Mouse (Mus musculus): Measurements from ENCODE around the gene Cd83. TPM values are rescaled to one million over a fixed set of nuclear protein-coding genes. Genes with fewer than 3 reads are reported as not detected.

Gene Cd83
- polyA plus RNA-seq, 1 experiment from 2014 or later = 4.0 TPM

DNA sequence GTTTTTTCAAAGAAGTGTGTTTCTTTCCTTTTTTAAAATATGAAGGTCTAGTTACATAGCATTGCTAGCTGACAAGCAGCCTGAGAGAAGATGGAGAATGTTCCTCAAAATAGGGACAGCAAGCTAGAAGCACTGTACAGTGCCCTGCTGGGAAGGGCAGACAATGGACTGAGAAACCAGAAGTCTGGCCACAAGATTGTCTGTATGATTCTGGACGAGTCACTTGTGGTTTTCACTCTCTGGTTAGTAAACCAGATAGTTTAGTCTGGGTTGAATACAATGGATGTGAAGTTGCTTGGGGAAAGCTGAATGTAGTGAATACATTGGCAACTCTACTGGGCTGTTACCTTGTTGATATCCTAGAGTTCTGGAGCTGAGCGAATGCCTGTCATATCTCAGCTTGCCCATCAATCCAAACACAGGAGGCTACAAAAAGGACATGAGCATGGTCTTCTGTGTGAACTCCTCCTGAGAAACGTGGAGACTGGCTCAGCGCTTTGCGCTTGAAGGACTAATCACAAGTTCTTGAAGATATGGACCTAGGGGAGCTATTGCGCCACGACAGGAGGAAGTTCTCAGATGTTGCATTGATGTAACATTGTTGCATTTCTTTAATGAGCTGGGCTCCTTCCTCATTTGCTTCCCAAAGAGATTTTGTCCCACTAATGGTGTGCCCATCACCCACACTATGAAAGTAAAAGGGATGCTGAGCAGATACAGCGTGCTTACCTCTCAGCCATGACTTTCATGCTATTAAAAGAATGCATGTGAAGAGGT lies 18.0 kb downstream of the Cd83 start:
- Histone ChIP-seq H3K27ac (replicated peaks in 1 of 2; ENCODE audit: control insufficient read depth in 1 of 2, insufficient read depth in 1 of 2, low read depth in 2 of 2, low read length in 2 of 2) (no peak overlapping the region), H3K4me2 (ENCODE audit: low read length) (no peak overlapping the region), H3K9ac (ENCODE audit: low read length) (no peak overlapping the region), H3K27me3 (ENCODE audit: control insufficient read depth, insufficient read depth, low read length) (no peaks in the 10 kb centered on the region), H3K4me3 (ENCODE audit: control insufficient read depth in 1 of 2, insufficient read depth in 1 of 2, low read depth in 1 of 2, low read length in 2 of 2) (no peak overlapping the region), H3K36me3 (ENCODE audit: control insufficient read depth, insufficient read depth, low read length) (no peaks in the 10 kb centered on the region), H3K4me1 (ENCODE audit: control insufficient read depth in 2 of 2, insufficient read depth in 2 of 2, low read length in 2 of 2) (no peaks in the 10 kb centered on the region; a peak in 1 of 4 replicates), H3K9me3 (ENCODE audit: control insufficient read depth, low read length) (no peaks in the 10 kb centered on the region)
- WGBS = 78% methylated on average over 8 of the region's 8 CpGs
- ATAC-seq (ENCODE audit: insufficient number of reproducible peaks, insufficient read depth, low FRiP score, low read depth) = no peak

DNA sequence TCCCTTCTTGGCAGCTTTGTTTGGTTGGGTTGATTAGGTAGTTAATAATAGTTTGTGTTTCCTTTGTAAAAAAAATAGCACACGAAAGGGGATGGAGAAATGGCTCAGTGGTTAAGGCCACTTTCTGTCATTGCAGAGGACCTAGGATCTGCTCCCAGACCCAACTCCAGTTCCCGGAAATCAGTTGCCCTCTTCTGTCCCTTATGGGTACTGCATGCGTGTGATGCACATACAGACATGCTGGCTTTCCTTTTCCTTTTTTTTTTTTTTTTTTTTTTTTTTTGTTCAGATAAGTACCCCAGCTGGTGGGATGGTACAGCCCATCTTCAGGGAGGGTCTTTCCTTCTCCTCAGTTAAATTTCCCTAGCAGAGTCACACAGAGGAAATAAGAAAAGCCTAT lies 20.1 kb downstream of the Cd83 start:
- Histone ChIP-seq H3K4me2 (ENCODE audit: low read length) (no peak overlapping the region), H3K4me3 (ENCODE audit: control insufficient read depth in 1 of 2, insufficient read depth in 1 of 2, low read depth in 1 of 2, low read length in 2 of 2) (no peak overlapping the region), H3K9ac (ENCODE audit: low read length) (no peak overlapping the region), H3K4me1 (ENCODE audit: control insufficient read depth in 2 of 2, insufficient read depth in 2 of 2, low read length in 2 of 2) (no peaks in the 10 kb centered on the region; a peak in 1 of 4 replicates), H3K27me3 (ENCODE audit: control insufficient read depth, insufficient read depth, low read length) (no peaks in the 10 kb centered on the region), H3K36me3 (ENCODE audit: control insufficient read depth, insufficient read depth, low read length) (no peaks in the 10 kb centered on the region), H3K9me3 (ENCODE audit: control insufficient read depth, low read length) (no peaks in the 10 kb centered on the region), H3K27ac (replicated peaks in 1 of 2; ENCODE audit: control insufficient read depth in 1 of 2, insufficient read depth in 1 of 2, low read depth in 2 of 2, low read length in 2 of 2) (no peak overlapping the region)
- 85% methylated on average over 3 of the region's 3 CpGs for WGBS
- ATAC-seq (ENCODE audit: insufficient number of reproducible peaks, insufficient read depth, low FRiP score, low read depth) = no peak

DNA sequence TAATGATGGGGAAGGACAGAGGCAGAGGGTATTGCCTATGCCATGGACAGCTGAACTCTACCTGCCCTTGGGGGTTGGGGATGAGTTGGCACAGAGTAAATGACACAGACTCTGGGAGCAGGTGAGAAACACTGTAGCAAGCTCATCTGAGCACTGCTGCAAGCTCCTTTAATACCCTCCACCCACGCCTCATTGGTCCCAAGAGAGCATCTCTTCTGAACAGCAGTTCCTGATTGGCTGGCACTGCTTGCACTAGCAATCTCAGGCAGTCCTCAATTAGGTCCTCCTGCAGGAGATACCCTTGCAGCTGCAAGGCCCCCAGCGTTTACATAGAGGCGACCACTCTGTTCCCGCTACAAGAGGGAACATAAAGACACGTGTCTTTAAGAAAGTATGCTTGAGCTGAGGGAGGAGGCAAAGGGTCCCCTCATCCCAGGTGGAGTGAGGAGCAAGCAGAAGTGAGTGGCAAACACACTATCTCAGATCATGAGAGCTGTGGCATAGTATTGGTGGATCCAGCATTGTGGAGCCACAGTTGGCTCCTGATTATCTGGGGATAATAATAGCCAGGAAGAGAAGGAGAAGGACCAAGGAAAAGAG lies 20.7 kb downstream of the Cd83 start:
- no peaks in the 10 kb centered on the region; a peak in 1 of 4 replicates for H3K4me1 ChIP-seq (ENCODE audit: control insufficient read depth in 2 of 2, insufficient read depth in 2 of 2, low read length in 2 of 2)
- H3K27ac ChIP-seq (replicated peaks in 1 of 2; ENCODE audit: control insufficient read depth in 1 of 2, insufficient read depth in 1 of 2, low read depth in 2 of 2, low read length in 2 of 2) = no peak overlapping the region
- no peak overlapping the region for H3K4me2 ChIP-seq (ENCODE audit: low read length)
- H3K27me3 ChIP-seq (ENCODE audit: control insufficient read depth, insufficient read depth, low read length) = no peaks in the 10 kb centered on the region
- no peaks in the 10 kb centered on the region for H3K36me3 ChIP-seq (ENCODE audit: control insufficient read depth, insufficient read depth, low read length)
- no peak for ATAC-seq (ENCODE audit: insufficient number of reproducible peaks, insufficient read depth, low FRiP score, low read depth)
- H3K4me3 ChIP-seq (ENCODE audit: control insufficient read depth in 1 of 2, insufficient read depth in 1 of 2, low read depth in 1 of 2, low read length in 2 of 2) = no peak overlapping the region
- H3K9ac ChIP-seq (ENCODE audit: low read length) = no peak overlapping the region
- H3K9me3 ChIP-seq (ENCODE audit: control insufficient read depth, low read length) = no peaks in the 10 kb centered on the region
- 84% methylated on average over 5 of the region's 5 CpGs for WGBS

DNA sequence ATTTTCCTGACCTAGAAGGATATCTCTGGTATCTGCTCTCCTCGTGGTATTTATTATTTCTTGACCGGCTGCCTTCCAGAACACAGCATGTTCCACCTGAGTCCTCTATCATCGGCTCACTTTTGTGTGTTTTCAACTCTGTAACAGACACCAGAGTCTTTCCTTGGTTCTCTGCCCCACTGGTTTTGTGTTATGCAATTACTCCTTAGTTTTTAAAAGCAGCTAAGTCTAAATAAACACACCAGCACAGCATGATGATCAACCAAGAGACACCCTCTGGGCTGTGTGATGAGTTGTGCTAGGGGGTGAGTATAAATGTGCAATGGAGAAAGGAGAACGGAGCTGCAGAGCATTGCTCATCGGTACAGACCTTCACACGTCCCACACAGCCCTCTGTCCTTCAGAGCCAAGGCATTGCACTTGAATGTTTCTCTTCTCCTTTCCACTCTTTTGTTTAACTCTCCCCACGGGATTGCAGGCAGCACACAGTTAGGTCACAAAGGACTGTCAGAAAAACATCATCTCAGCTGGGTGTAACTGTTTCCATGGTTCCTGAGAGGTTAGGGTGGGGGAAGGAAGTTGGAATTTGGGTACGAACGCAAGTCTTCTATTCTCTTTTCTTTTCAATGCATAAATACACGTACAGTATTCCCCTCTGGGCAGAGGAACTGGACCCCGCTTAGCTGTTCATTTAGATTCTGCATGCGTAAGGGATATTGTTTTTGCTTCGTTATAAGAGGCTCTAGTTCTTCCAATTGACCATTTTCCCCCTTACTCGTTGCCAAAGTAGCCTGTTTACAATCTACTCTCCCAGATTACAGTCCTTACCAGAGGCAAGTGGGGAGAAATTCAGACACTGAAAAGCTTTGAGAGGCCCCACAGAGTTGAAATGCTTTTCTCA lies 22.0 kb downstream of the Cd83 start:
- Histone ChIP-seq H3K27me3 (ENCODE audit: control insufficient read depth, insufficient read depth, low read length) (no peaks in the 10 kb centered on the region), H3K4me2 (ENCODE audit: low read length) (no peak overlapping the region), H3K4me1 (ENCODE audit: control insufficient read depth in 2 of 2, insufficient read depth in 2 of 2, low read length in 2 of 2) (no peaks in the 10 kb centered on the region; a peak in 1 of 4 replicates), H3K27ac (replicated peaks in 1 of 2; ENCODE audit: control insufficient read depth in 1 of 2, insufficient read depth in 1 of 2, low read depth in 2 of 2, low read length in 2 of 2) (no peak overlapping the region), H3K9ac (ENCODE audit: low read length) (no peak overlapping the region), H3K4me3 (ENCODE audit: control insufficient read depth in 1 of 2, insufficient read depth in 1 of 2, low read depth in 1 of 2, low read length in 2 of 2) (no peak overlapping the region), H3K36me3 (ENCODE audit: control insufficient read depth, insufficient read depth, low read length) (no peaks in the 10 kb centered on the region), H3K9me3 (ENCODE audit: control insufficient read depth, low read length) (no peaks in the 10 kb centered on the region)
- 68% methylated on average over 14 of the region's 14 CpGs for WGBS
- ATAC-seq (ENCODE audit: insufficient number of reproducible peaks, insufficient read depth, low FRiP score, low read depth) = no peak

DNA sequence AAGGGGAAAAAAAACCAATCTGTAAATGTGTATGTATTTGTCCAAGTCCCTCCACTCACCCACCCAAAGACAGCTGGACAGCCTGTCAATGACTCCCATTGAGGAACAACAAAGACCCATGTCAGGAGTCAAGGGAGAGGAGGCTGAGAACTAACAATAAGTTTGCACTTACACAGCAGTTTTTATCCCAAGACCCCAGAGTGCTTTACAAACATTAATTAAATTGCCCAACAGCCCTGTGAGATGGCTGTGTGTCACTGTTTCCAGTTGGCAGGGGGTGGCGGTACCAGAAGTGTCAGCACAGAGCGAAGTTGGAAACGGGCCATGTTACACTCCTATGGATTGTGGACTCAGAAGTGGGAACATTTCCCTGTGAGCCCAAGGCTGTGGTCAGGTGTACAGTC lies 22.7 kb downstream of the Cd83 start:
- 92% methylated on average over 3 of the region's 3 CpGs for WGBS
- H3K27me3 ChIP-seq (ENCODE audit: control insufficient read depth, insufficient read depth, low read length) = no peaks in the 10 kb centered on the region
- no peaks in the 10 kb centered on the region for H3K36me3 ChIP-seq (ENCODE audit: control insufficient read depth, insufficient read depth, low read length)
- no peak overlapping the region for H3K27ac ChIP-seq (replicated peaks in 1 of 2; ENCODE audit: control insufficient read depth in 1 of 2, insufficient read depth in 1 of 2, low read depth in 2 of 2, low read length in 2 of 2)
- no peak overlapping the region for H3K9ac ChIP-seq (ENCODE audit: low read length)
- ATAC-seq (ENCODE audit: insufficient number of reproducible peaks, insufficient read depth, low FRiP score, low read depth) = no peak
- H3K9me3 ChIP-seq (ENCODE audit: control insufficient read depth, low read length) = no peaks in the 10 kb centered on the region
- H3K4me2 ChIP-seq (ENCODE audit: low read length) = no peak overlapping the region
- H3K4me1 ChIP-seq (ENCODE audit: control insufficient read depth in 2 of 2, insufficient read depth in 2 of 2, low read length in 2 of 2) = no peaks in the 10 kb centered on the region; a peak in 1 of 4 replicates
- no peak overlapping the region for H3K4me3 ChIP-seq (ENCODE audit: control insufficient read depth in 1 of 2, insufficient read depth in 1 of 2, low read depth in 1 of 2, low read length in 2 of 2)

DNA sequence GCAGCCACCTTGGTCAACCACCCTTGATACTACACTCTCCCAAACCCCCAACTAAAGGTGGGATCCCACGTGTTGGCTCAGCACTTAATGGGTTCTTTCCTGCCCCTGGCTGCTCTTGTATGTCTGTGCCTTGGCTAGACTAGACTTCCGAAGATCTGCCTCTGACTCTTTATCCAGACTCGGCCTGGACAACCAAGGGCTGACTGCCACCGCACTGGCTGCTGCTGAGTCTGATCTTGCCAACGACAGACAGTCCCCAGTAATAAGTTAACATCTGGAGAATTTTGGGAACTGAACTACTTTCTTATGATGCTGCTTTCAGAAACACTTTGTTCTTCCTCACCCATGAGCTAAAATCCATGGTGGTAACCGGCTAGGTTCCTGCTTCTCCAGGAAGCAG lies 26.0 kb downstream of the Cd83 start:
- H3K27ac ChIP-seq (replicated peaks in 1 of 2; ENCODE audit: control insufficient read depth in 1 of 2, insufficient read depth in 1 of 2, low read depth in 2 of 2, low read length in 2 of 2) = no peak overlapping the region
- no peak overlapping the region for H3K4me2 ChIP-seq (ENCODE audit: low read length)
- H3K4me1 ChIP-seq (ENCODE audit: control insufficient read depth in 2 of 2, insufficient read depth in 2 of 2, low read length in 2 of 2) = no peaks in the 10 kb centered on the region; a peak in 1 of 4 replicates
- H3K36me3 ChIP-seq (ENCODE audit: control insufficient read depth, insufficient read depth, low read length) = no peaks in the 10 kb centered on the region
- no peak overlapping the region for H3K4me3 ChIP-seq (ENCODE audit: control insufficient read depth in 1 of 2, insufficient read depth in 1 of 2, low read depth in 1 of 2, low read length in 2 of 2)
- ATAC-seq (ENCODE audit: insufficient number of reproducible peaks, insufficient read depth, low FRiP score, low read depth) = no peak
- H3K9me3 ChIP-seq (ENCODE audit: control insufficient read depth, low read length) = peaks cover 6% of the 10 kb centered on the region; the same call in 1 of the 2 replicates
- 79% methylated on average over 6 of the region's 6 CpGs for WGBS
- H3K9ac ChIP-seq (ENCODE audit: low read length) = no peak overlapping the region
- no peaks in the 10 kb centered on the region for H3K27me3 ChIP-seq (ENCODE audit: control insufficient read depth, insufficient read depth, low read length)

DNA sequence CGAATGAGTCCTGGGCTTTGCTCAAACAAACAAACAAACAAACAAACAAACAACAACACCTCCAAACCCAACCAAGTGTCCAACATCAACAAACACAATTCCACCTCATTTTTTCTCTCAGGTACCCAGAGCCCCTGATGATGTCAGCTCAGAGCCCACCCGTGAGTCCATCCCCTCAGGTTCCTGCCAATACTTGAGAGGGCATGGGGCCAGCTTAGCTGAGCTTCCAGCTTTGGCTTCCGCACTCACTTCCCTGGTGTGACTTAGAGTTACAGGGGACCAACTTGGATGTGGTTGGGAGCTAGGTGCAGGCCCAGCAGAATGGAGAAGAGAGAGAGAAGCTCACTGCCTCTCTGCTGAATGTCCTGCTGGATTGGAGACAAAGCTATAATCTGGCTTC lies 27.3 kb downstream of the Cd83 start:
- WGBS = 78% methylated on average over 3 of the region's 3 CpGs
- no peaks in the 10 kb centered on the region for H3K36me3 ChIP-seq (ENCODE audit: control insufficient read depth, insufficient read depth, low read length)
- H3K4me1 ChIP-seq (ENCODE audit: control insufficient read depth in 2 of 2, insufficient read depth in 2 of 2, low read length in 2 of 2) = no peaks in the 10 kb centered on the region; a peak in 1 of 4 replicates
- no peak overlapping the region for H3K9ac ChIP-seq (ENCODE audit: low read length)
- H3K4me3 ChIP-seq (ENCODE audit: control insufficient read depth in 1 of 2, insufficient read depth in 1 of 2, low read depth in 1 of 2, low read length in 2 of 2) = no peak overlapping the region
- H3K27me3 ChIP-seq (ENCODE audit: control insufficient read depth, insufficient read depth, low read length) = no peaks in the 10 kb centered on the region
- H3K4me2 ChIP-seq (ENCODE audit: low read length) = no peak overlapping the region
- no peak overlapping the region for H3K27ac ChIP-seq (replicated peaks in 1 of 2; ENCODE audit: control insufficient read depth in 1 of 2, insufficient read depth in 1 of 2, low read depth in 2 of 2, low read length in 2 of 2)
- no peak for ATAC-seq (ENCODE audit: insufficient number of reproducible peaks, insufficient read depth, low FRiP score, low read depth)
- peaks cover 6% of the 10 kb centered on the region; the same call in 1 of the 2 replicates for H3K9me3 ChIP-seq (ENCODE audit: control insufficient read depth, low read length)

Data from heart, embryonic 14.5 days (tissue).